Mouse (Mus musculus) embryonic facial prominence, embryonic 14.5 days (tissue): Measurements from ENCODE around the gene Gm20388. TPM values are rescaled to one million over a fixed set of nuclear protein-coding genes. Genes with fewer than 3 reads are reported as not detected.
A peak's percentile ranks its signal among the peaks of the same experiment; 100 is the strongest.

ENCODE experiments used
- ATAC-seq: fragments of 200-750 bp; cut with Nextera tagmentation; 2 replicates; pipeline ENCODE4 v1.8.0; 2017; ENCODE audit warnings: low read depth, moderate number of reproducible peaks, moderate TSS enrichment
- DNase-seq: peaks from one replicate; pipeline ENCODE4 v3.0.0-alpha.2; 2015; ENCODE audit warnings: low spot score
- H3K27ac ChIP-seq: fragments of 300-500 bp; sonication (generic); replicated peaks from 2 replicates; pipeline ENCODE4 v1.5.1; 2014; ENCODE audit warnings: low read depth, mild to moderate bottlenecking, low read length, moderate library complexity
- H3K27me3 ChIP-seq: fragments of 300-500 bp; sonication (generic); replicated peaks from 2 replicates; pipeline ENCODE4 v1.6.1; 2014; ENCODE audit warnings: low read length; ENCODE audit not compliant: control insufficient read depth, insufficient read depth
- H3K36me3 ChIP-seq: fragments of 300-500 bp; sonication (generic); 2 replicates; pipeline ENCODE4 v1.6.1; 2014; ENCODE audit warnings: low read length, mixed read lengths; ENCODE audit not compliant: control insufficient read depth, insufficient read depth
- H3K4me1 ChIP-seq: fragments of 300-500 bp; sonication (generic); 2 replicates; pipeline ENCODE4 v1.6.1; 2014; ENCODE audit warnings: antibody characterized with exemption, low read length; ENCODE audit not compliant: control insufficient read depth, insufficient read depth
- H3K4me2 ChIP-seq: fragments of 300-500 bp; sonication (generic); 2 replicates; pipeline ENCODE4 v1.6.1; 2014; ENCODE audit warnings: low read depth, mild to moderate bottlenecking, low read length, moderate library complexity, mixed read lengths
- H3K4me3 ChIP-seq: fragments of 300-500 bp; sonication (generic); 2 replicates; pipeline ENCODE4 v1.5.1; 2014; ENCODE audit warnings: low read depth, mild to moderate bottlenecking, low read length
- H3K9ac ChIP-seq: fragments of 300-500 bp; sonication (generic); 2 replicates; pipeline ENCODE4 v1.6.1; 2014; ENCODE audit warnings: low read depth, mild to moderate bottlenecking, low read length, moderate library complexity, mixed read lengths
- H3K9me3 ChIP-seq: fragments of 300-500 bp; sonication (generic); 2 replicates; pipeline ENCODE4 v1.6.1; 2016; ENCODE audit warnings: low read length; ENCODE audit not compliant: control insufficient read depth
- WGBS: fragments of 180-500 bp; shearing (Covaris S2); extraction: QIAGEN DNeasy Blood & Tissue Kit; methylation state at CpG from one replicate; pipeline ENCODE4 v1.1.7; 2014; 5-methylcytosine and 5-hydroxymethylcytosine counted together
- polyA plus RNA-seq: library from polyadenylated mRNA; unstranded; fragments of >200 nt; fragmentation: Nextera tagmentation; extraction: Ambion mirVana; gene quantifications from 2 replicates; pipeline ENCODE4 v1.2.1, GENCODE M21; 2014

The Gm20388 gene
- polyA plus RNA-seq, 1 experiment from 2014 or later: not detected

DNA sequence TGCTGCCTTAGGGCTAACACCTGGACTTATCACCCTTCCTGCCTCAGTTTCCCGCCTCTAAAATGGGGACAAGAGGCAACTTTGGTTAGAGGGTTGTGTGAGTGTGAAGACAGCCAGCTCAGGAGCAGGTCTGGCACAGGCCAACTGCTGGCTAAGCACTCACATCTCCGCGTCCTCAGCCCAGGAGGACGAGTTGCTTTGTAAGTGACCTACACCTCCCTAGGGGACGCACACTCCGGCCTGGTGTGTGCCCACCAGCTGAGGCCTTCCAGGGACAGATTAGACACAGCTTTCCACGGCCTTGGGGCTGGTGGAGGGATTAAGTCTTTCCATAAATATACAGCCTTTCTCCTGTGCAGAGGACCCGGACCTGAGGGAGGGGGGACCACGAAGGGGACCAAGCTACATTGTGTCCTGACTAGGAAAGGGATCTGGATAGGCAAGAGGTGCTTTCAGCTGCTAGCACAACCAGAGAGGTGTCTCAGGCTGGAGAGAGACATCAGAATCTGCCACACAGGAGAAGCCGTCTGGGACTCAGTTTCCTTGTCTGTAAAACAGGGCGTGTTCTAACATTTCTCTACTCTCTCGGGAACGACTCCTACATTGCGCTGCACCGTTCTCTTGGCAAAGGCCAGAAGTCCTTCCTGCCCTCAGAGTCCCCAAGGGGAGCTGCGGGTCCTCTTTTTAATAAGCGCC, 722.5 kb downstream of the Gm20388 start:
- Histone ChIP-seq H3K4me2 (peak overlapping the region; percentile 100), H3K27ac (no peak overlapping the region), H3K9me3 (no peaks in the 10 kb centered on the region), H3K27me3 (peaks cover 13% of the 10 kb centered on the region; the same call in 1 of the 2 replicates), H3K4me1 (peaks cover 13% of the 10 kb centered on the region), H3K9ac (peak overlapping the region; percentile 72; the same call in 1 of the 2 replicates), H3K36me3 (no peaks in the 10 kb centered on the region), H3K4me3 (peak overlapping the region; percentile 68)
- 26% methylated on average over 17 of the region's 17 CpGs for WGBS
- ATAC-seq: no peak
- no peak for DNase-seq

DNA sequence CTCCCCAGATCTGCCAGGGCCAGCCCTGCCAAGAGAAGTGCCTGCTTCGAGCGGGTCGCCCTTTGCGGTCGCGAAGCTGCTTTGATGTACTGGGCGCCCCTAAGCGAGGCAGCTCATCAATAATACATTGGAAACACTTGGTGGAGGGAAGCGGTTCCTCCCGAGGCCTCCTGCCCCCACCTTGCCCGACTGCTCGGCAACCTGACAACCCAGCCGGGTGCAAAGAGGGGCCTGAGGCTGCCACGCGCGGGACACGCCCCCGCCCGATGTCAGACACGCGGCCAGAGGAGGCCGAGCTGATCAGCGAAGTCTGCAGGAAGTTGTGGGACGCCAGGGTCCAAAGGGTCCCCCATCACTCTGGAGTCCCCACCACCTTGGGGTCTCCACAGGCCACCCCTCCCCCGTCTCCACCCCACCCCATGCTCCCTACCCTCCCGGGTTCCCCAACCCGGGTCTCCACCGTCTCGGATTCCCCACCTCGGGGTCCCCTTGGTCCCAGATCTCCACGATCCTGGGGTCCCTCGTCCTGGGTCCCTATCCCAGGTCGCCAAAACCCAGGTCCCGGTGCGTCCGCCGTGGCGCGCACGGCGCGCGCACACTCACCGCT, 723.1 kb downstream of the Gm20388 start:
- 4% methylated on average over 39 of the region's 44 CpGs for WGBS
- no peaks in the 10 kb centered on the region for H3K9me3 ChIP-seq
- peak overlapping the region; percentile 72 for H3K9ac ChIP-seq
- DNase-seq: peak; percentile 19
- peak overlapping the region; percentile 68 for H3K4me3 ChIP-seq
- H3K27ac ChIP-seq: no peak overlapping the region
- no peaks in the 10 kb centered on the region for H3K36me3 ChIP-seq
- peak overlapping the region; percentile 100 for H3K4me2 ChIP-seq
- ATAC-seq: peak; percentile 5; the same call in 1 of the 2 replicates
- peaks cover 13% of the 10 kb centered on the region for H3K4me1 ChIP-seq
- peaks cover 13% of the 10 kb centered on the region; the same call in 1 of the 2 replicates for H3K27me3 ChIP-seq

DNA sequence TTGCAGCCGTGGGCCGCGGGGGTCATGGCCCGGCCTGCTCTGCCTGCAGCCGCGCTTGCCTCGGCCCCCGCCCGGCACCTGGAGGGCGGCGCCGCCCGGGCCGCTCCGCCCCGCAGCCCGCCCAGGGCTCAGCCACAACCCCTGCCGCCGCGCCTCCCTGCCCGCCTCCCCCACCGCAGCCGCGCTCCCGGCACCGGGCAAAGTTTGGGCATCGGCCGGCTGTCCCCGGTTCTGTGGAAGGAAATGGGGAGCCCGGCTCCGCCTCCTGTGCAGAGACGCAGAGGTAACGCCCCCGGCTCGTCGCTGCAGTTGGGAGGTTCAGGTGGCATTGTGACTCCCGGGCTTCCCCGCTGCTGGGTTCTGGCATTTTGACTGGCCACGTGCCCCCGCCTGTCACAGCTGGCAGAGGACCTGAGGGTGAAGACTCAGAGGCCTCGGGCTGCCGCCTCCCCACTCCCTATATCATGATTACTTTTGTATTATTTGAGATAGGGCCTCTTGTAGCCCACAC, 723.7 kb downstream of the Gm20388 start:
- Histone ChIP-seq H3K27me3 (peaks cover 13% of the 10 kb centered on the region; the same call in 1 of the 2 replicates), H3K36me3 (no peaks in the 10 kb centered on the region), H3K9ac (peak overlapping the region; percentile 72), H3K4me3 (peak overlapping the region; percentile 68), H3K9me3 (no peaks in the 10 kb centered on the region), H3K4me2 (peak overlapping the region; percentile 100), H3K4me1 (peaks cover 13% of the 10 kb centered on the region), H3K27ac (no peak overlapping the region)
- 3% methylated on average over 8 of the region's 42 CpGs for WGBS
- ATAC-seq (peak; percentile 75), DNase-seq (peak; percentile 29)

DNA sequence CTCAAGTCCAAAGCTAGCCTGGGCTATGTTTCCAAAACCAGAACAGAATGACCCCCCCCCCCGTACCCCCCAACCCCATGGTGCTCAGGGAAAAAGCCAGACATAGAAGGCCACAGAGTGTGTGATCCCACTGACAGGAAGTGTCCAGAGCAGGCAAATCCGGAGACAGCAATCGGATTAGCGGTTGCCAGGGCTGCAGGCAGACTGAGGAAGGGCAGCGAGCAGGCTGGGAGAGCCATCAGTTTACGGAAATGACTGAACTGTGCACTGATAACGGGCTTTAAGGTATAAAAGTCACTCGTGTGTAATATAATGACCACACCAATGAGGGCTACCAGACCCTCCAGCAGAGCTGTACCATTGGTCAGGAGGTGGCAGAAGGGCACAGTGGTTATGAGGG, 730.6 kb downstream of the Gm20388 start:
- DNase-seq: no peak

DNA sequence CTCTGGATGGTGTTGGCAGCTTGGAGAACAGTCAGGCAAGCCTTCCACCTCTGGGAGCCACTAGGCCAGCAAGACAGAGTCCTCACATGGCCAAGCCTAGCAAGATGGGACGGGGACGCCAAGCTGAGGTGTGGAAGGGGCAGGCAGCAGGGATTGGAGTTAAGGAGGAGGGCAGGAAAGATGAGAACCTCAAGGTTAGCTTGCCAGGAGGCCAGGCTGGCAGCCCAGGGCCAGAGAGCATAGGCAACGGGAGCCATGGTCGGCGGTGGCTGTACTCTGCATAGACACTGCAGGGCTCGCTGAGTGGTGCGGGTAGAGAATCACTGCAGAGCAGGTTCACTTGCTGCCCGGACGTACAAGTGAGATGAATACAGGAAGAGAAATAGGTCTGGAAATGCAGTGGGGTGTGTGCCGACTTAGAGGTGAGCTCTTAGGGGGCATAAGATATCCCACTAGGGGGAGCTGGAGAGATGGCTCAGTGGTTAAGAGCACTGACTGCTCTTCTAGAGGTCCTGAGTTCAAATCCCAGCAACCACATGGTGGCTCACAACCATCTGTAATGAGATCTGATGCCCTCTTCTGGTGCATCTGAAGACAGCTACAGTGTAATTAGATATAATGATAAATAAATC, 731.5 kb downstream of the Gm20388 start:
- no peaks in the 10 kb centered on the region for H3K36me3 ChIP-seq
- H3K27me3 ChIP-seq: no peaks in the 10 kb centered on the region
- H3K4me3 ChIP-seq: no peak overlapping the region
- H3K27ac ChIP-seq: no peak overlapping the region
- ATAC-seq (no peak), DNase-seq (no peak)
- WGBS: 81% methylated on average over 10 of the region's 10 CpGs
- H3K9ac ChIP-seq: no peak overlapping the region
- no peaks in the 10 kb centered on the region for H3K4me1 ChIP-seq
- no peak overlapping the region for H3K4me2 ChIP-seq
- H3K9me3 ChIP-seq: no peaks in the 10 kb centered on the region

More for the DNA sequence above, 730.6 kb downstream of the Gm20388 start:
- Histone ChIP-seq H3K9me3 (no peaks in the 10 kb centered on the region), H3K27me3 (no peaks in the 10 kb centered on the region), H3K27ac (no peak overlapping the region), H3K4me3 (no peak overlapping the region), H3K4me1 (no peaks in the 10 kb centered on the region), H3K4me2 (no peak overlapping the region), H3K36me3 (no peaks in the 10 kb centered on the region), H3K9ac (no peak overlapping the region)
- WGBS: 40% methylated on average over 8 of the region's 8 CpGs
- no peak for ATAC-seq

DNA sequence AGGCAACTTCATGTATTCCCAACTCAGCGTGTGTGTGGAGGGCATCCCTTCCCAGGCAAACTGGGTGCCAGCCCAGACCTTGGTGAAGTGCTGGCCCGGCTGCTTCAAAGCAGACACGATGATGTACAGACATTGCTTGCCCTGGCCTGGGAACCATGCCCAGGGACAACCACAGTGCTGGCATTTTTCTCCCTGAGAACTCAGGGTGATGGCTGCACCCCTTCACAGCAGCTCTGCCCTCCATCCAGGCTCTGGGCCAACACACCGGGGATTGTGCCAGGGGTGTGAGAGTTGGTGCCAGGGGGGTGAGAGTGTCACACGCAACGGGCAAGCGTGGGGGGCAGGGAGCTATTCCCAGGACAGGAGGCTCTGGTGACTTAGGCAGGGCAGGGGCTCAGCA, 734.0 kb downstream of the Gm20388 start:
- DNase-seq (peak; percentile 32), ATAC-seq (no peak)
- no peaks in the 10 kb centered on the region for H3K36me3 ChIP-seq
- no peak overlapping the region for H3K9ac ChIP-seq
- H3K9me3 ChIP-seq: no peaks in the 10 kb centered on the region
- no peaks in the 10 kb centered on the region for H3K27me3 ChIP-seq
- no peak overlapping the region for H3K4me3 ChIP-seq
- no peak overlapping the region for H3K4me2 ChIP-seq
- WGBS: 71% methylated on average over 7 of the region's 7 CpGs
- no peaks in the 10 kb centered on the region for H3K4me1 ChIP-seq
- H3K27ac ChIP-seq: no peak overlapping the region

DNA sequence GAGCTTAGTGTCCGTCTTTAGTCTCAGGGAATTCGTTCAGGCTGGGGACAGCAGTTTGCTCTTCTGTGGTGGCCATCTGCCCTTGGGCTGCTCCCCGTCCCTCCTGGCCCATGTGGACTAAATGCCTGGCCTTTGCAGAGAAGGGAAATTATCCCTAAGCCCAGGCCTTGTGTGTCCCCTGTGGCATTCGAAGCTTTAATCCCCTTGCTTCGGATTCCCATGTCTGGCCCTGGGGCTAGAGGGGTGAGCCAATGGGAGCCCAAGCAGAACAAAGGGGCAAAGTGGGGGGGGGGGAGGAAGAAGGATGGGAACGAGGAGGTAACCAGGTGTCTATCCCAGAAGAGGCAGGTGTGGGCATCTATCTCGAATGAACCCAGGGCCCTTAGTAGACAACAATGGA, 736.9 kb downstream of the Gm20388 start, which contains the start of gene 1190005I06Rik:
Gene 1190005I06Rik (minus strand): TSS at position 101 of the 400 bp plus-strand sequence.
- Histone ChIP-seq H3K36me3 (0 out of 2 replicates have a peak, but pooled peaks cover 3% of the 10 kb centered on the region), H3K9me3 (no peaks in the 10 kb centered on the region), H3K9ac (no peak within 1 kb of the TSS), H3K4me3 (no peak within 1 kb of the TSS), H3K4me2 (no peak within 1 kb of the TSS), H3K27ac (no peak within 1 kb of the TSS), H3K27me3 (no peaks in the 10 kb centered on the region), H3K4me1 (no peaks in the 10 kb centered on the region)
- 26% methylated on average over 6 of the region's 7 CpGs for WGBS
- DNase-seq (no peak), ATAC-seq (peak; percentile 9; the same call in 1 of the 2 replicates)

DNA sequence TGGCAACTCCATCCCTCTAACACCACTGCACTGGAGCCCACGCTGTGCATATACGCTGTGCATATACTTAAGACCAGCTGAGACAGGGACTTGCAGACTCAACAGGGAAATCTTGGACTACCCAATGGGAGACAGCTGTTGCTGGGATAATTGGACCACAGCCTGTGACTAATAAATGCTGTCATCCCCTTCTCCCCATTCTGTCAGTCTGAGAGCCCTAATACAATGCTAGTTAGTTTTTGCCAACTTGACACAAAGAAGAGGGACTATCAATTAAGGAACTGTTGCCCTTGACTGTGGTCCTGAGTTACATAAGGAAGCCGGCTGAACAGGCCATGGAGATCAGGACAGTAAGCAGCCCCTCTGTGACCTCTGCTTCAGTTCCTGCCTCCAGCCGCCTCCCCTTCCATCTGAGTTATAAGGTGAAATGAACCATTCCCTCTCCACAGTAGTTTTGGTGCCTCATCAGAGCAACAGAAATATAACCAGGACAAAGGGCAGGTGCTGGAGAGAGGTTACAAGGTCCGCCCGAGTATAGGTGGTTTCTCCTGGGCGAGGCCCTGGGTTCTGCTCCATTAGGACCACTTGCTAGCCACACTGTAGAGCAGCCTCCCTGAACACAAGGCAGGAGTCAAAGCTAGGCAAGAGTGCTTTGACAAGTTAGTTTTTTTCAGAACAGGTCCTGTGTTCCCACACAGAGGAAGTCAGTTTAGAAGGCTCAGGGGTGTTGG, 745.8 kb downstream of the Gm20388 start:
- H3K27me3 ChIP-seq: no peaks in the 10 kb centered on the region
- no peaks in the 10 kb centered on the region for H3K4me1 ChIP-seq
- no peak overlapping the region for H3K27ac ChIP-seq
- H3K9ac ChIP-seq: no peak overlapping the region
- peak; percentile 17 for DNase-seq
- no peaks in the 10 kb centered on the region for H3K9me3 ChIP-seq
- 88% methylated on average over 7 of the region's 7 CpGs for WGBS
- no peak overlapping the region for H3K4me3 ChIP-seq
- ATAC-seq: no peak
- no peak overlapping the region for H3K4me2 ChIP-seq
- peaks cover 68% of the 10 kb centered on the region for H3K36me3 ChIP-seq
